ENCODE assay signal across 34 mouse cellular contexts in genomic region chr8:113885101-113885500, GRCm38 (mm10). TPM values are rescaled to one million over a fixed set of nuclear protein-coding genes. Genes with fewer than 3 reads are reported as not detected.
DNase-seq lines count a peak whose midpoint lies in the region; ATAC-seq and TF ChIP-seq lines count a peak whose summit lies in the region.
"Had no signal": no experiment of that assay in that cellular context is flagged by ENCODE, and none has a peak within 500 bp of the region (broad histone marks: within the 10 kb centered on the region; RNA-seq: fewer than 3 reads in every experiment).

No protein-coding gene starts in this region.

- no peak overlapping the region for H3K9ac ChIP-seq in midbrain, postnatal 0 days (replicated peaks; ENCODE audit: low read length, poor library complexity, severe bottlenecking)
- H3K9ac ChIP-seq: forebrain, embryonic 13.5 days; hindbrain, embryonic 12.5 days; liver, embryonic 14.5 days; neural tube, embryonic 12.5 days had no signal

- peak; percentile 97 for ATAC-seq in cerebellum, adult (ENCODE audit: insufficient number of reproducible peaks, low FRiP score, low TSS enrichment)
- ATAC-seq in midbrain, postnatal 0 days (ENCODE audit: low FRiP score) = no peak
- ATAC-seq: forebrain, embryonic 13.5 days; midbrain, embryonic 16.5 days had no signal

- WGBS in midbrain, postnatal 0 days = 53% methylated on average over 2 of the region's 2 CpGs
- 76% methylated on average over 2 of the region's 2 CpGs for WGBS in midbrain, embryonic 10.5 days

- TF ChIP-seq CTCF in midbrain, postnatal 0 days (IDR thresholded peaks at IDR 0.05) = no peak

- H3K36me3 ChIP-seq in midbrain, postnatal 0 days (ENCODE audit: insufficient read depth, low read length) = no peaks in the 10 kb centered on the region
- no peaks in the 10 kb centered on the region for H3K36me3 ChIP-seq in midbrain, embryonic 10.5 days
- H3K36me3 ChIP-seq: hindbrain, embryonic 12.5 days; neural tube, embryonic 12.5 days had no signal

- no peaks in the 10 kb centered on the region for H3K4me1 ChIP-seq in midbrain, postnatal 0 days (ENCODE audit: insufficient read depth, low read length)
- peaks cover 16% of the 10 kb centered on the region for H3K4me1 ChIP-seq in midbrain, embryonic 10.5 days
- H3K4me1 ChIP-seq: hindbrain, embryonic 12.5 days; neural tube, embryonic 12.5 days had no signal

- H3K9me3 ChIP-seq in midbrain, postnatal 0 days (ENCODE audit: low read length) = no peaks in the 10 kb centered on the region
- H3K9me3 ChIP-seq in midbrain, embryonic 10.5 days (replicated peaks) = no peaks in the 10 kb centered on the region
- H3K9me3 ChIP-seq: forebrain, embryonic 13.5 days; hindbrain, embryonic 12.5 days; neural tube, embryonic 12.5 days had no signal

- no peak overlapping the region for H3K4me3 ChIP-seq in midbrain, postnatal 0 days (ENCODE audit: low read depth, low read length)
- no peak overlapping the region for H3K4me3 ChIP-seq in midbrain, embryonic 10.5 days
- H3K4me3 ChIP-seq: erythroblast, embryonic 14.5 days; forebrain, embryonic 13.5 days; hindbrain, embryonic 12.5 days; layer of hippocampus, adult 2 months; myocyte; neural tube, embryonic 12.5 days had no signal

- no peaks in the 10 kb centered on the region for H3K27me3 ChIP-seq in midbrain, postnatal 0 days (ENCODE audit: insufficient read depth, low read length)
- peaks cover 19% of the 10 kb centered on the region for H3K27me3 ChIP-seq in midbrain, embryonic 10.5 days (ENCODE audit: low read depth, poor library complexity, severe bottlenecking)
- H3K27me3 ChIP-seq: CH12.LX; forebrain, embryonic 13.5 days; hindbrain, embryonic 12.5 days; neural tube, embryonic 12.5 days had no signal

- H3K4me2 ChIP-seq in midbrain, postnatal 0 days (ENCODE audit: low read depth, low read length, poor library complexity, severe bottlenecking) = no peak overlapping the region
- H3K4me2 ChIP-seq: forebrain, embryonic 13.5 days; hindbrain, embryonic 12.5 days; midbrain, embryonic 11.5 days; neural tube, embryonic 12.5 days had no signal

- no peak for DNase-seq in cerebellum, postnatal 4 days (ENCODE audit: low spot score in 2 of 2)
- peak; percentile 63 for DNase-seq in midbrain, postnatal 0 days (ENCODE audit: low spot score)
- no peak for DNase-seq in midbrain, embryonic 10.5 days (ENCODE audit: low spot score)
- DNase-seq in cerebellum, postnatal 10 days = peak; percentile 80 to 84
- DNase-seq in gonadal fat pad, adult 2 months (ENCODE audit: low read depth) = peak; percentile 62
- DNase-seq in lung, postnatal 36 days = no peak
- no peak for DNase-seq in right cerebral cortex, postnatal 14 days
- DNase-seq: adrenal gland, adult 8-10 months; kidney, adult 18-20 months; kidney, postnatal 36 days; liver; lung, adult 2 months; lung, postnatal 10 days; right cerebral cortex, adult 18-20 months; right cerebral cortex, postnatal 4 days; thymus, adult 18-20 months; thymus, postnatal 25 days had no signal

- H3K27ac ChIP-seq in midbrain, postnatal 0 days (ENCODE audit: low read depth, low read length) = no peak overlapping the region
- no peak overlapping the region; the same call in 1 of the 2 replicates for H3K27ac ChIP-seq in midbrain, embryonic 10.5 days (replicated peaks)
- H3K27ac ChIP-seq: forebrain, embryonic 13.5 days; hindbrain, embryonic 12.5 days; layer of hippocampus, adult 2 months; liver, embryonic 14.5 days; neural tube, embryonic 12.5 days; stomach, postnatal 0 days had no signal

RNA-seq across cellular contexts. Expression of gene Adamts18, which starts 36.6 kb away (rescaled TPM):
- total RNA-seq in midbrain, postnatal 0 days (2014; rRNA removed) = 4.9 and 5.9 TPM in 2 replicates
- 3.0 and 3.2 TPM in 2 replicates for polyA plus RNA-seq in midbrain, postnatal 0 days (2015; fragmentation: Nextera tagmentation; extraction: Ambion mirVana)
- 0.73 and 1.00 TPM in 2 replicates for polyA plus RNA-seq in midbrain, embryonic 10.5 days (2016; fragmentation: Nextera tagmentation; extraction: Ambion mirVana)
- polyA plus RNA-seq in gonadal fat pad, adult 2 months (2012; rRNA removed) = 0.37 and 0.43 TPM in 2 replicates
- total RNA-seq: CH12.LX; ES-E14; heart, postnatal 25 days; megakaryocyte progenitor cell, adult 5-6 weeks had no signal
- polyA plus RNA-seq: C2C12; erythroblast, embryonic 14.5 days; lung, adult 2 months; myocyte; spleen, adult 2 months had no signal

Comparison
In these comparisons a context has a peak if more than half of its experiments do, and no peak if none do; other contexts are left out.
1. DNase-seq: peak in midbrain, postnatal 0 days (single experiment), cerebellum, postnatal 10 days (2 of 2) and gonadal fat pad, adult 2 months (single experiment); none in cerebellum, postnatal 4 days (0 of 2), midbrain, embryonic 10.5 days (single experiment), lung, postnatal 36 days (single experiment) and right cerebral cortex, postnatal 14 days (single experiment).